Mouse (Mus musculus) small intestine, adult 10 weeks (tissue): ENCODE measurements around the gene 3830406C13Rik. TPM values are rescaled to one million over a fixed set of nuclear protein-coding genes. Genes with fewer than 3 reads are reported as not detected.

ENCODE experiments used
- polyA plus RNA-seq: library from polyadenylated mRNA; stranded (reverse); fragments of 350-450 nt; fragmentation: Illumina TruSeq; extraction: RNeasy Lipid Tissue Mini Kit (QIAGEN cat#74804); gene quantifications from one replicate; pipeline ENCODE4 v1.2.3, GENCODE M21; 2014; ENCODE audit warnings: low replicate concordance

The 3830406C13Rik gene
- polyA plus RNA-seq = 124 TPM

DNA sequence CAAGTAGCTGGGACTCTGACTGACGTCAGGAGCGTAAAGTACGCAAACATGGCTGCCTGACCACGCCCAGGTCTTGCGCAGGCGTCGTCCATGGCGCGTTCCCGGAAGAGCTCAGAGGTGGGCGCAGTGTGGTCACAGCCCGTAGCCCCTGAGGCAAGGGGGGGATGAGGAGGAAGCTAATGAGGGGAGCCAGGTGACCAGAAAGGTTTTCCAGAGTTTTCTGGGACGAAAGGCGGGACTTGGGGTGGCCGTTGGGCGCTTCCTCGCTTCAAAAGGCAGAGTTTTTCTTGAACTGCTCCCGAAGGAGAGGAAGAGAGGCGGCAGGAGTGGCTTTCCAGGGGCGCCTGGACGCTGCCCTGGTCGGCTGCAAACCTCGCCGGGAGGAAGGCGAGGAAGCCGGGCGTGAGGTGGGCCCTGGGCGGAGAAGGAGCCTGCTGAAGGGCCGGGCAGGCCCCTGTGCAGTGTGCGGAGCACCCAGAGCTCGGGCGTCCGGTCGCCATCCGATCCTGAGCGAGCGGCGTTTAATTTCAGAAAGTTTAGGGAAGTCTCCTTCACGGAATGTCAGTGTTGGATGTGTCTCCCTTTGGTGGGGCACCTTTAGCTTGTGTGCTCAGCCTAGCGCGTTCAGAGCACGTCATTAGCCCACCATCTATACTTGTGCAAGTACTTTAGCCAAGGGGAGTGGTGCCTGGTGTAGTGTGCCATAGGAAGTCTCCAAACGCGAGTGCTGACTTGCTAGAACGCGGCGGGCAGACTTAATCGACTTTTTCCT lies at the start of gene 3830406C13Rik:
TSS of gene 3830406C13Rik (plus strand) at position 33 of the 772 bp plus-strand sequence.

DNA sequence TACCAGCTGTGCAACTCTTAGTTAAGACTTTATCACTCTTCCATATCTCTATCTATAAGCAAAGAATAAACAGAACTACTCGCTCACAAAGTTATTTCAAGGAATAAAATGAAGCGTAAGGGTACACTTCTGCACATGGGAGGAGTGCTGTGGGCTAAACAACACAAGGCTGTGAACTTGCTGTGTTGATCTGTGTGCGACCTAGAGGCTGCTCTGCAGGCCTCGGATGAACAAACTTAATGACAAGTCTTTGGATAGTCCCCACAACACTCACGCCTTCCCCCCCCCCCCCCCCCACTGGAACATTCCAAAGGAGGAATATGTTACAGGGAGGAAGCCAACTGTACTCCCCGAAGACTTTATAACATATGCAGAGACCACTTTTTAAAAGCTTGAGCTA lies 332 bp upstream of the 3830406C13Rik start, which contains the start of gene Gm49355:
TSS of gene Gm49355 (plus strand) at position 336 of the 400 bp plus-strand sequence.

DNA sequence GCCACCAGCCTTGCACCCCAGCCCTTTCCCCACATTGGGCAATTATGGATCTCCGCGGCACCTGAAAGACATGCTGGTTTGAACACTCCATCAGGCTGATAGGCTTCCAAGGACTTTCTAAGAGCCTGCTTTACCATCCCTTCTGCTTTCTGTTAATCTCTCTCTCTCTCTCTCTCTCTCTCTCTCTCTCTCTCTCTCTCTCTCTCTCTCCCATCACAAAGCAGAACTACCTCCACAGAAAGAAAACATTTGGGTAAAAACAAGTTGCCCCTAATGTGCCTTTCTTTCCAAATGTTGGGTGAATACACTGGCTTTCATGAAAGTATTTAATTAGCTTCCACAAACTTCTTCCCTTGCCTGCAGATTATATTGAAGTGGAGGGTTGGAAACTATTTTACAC lies 64.1 kb downstream of the 3830406C13Rik start, which contains the start of gene Fezf2:
TSS of gene Fezf2 (minus strand) at position 101 of the 400 bp plus-strand sequence.

Other genes with a start within 250 kb of the 3830406C13Rik start
- 0.22 TPM for gene Gm49355, start 197 bp upstream of the 3830406C13Rik start, polyA plus RNA-seq
- gene Fezf2, start 64.0 kb downstream of the 3830406C13Rik start, polyA plus RNA-seq = not detected